Mouse (Mus musculus) MEL (cell line): ENCODE measurements around the gene Ano10. TPM values are rescaled to one million over a fixed set of nuclear protein-coding genes. Genes with fewer than 3 reads are reported as not detected.

ENCODE experiments used
- DNase-seq: peaks from one replicate; pipeline ENCODE4 v3.0.0; 2011; ENCODE audit warnings: low read depth, low spot score
- H3K27ac ChIP-seq: 2 replicates; pipeline ENCODE4 v1.5.1; 2012; ENCODE audit warnings: low read depth, mild to moderate bottlenecking, control low read depth, low read length, moderate library complexity; ENCODE audit not compliant: control insufficient read depth
- H3K27me3 ChIP-seq, 2 experiments: fragments of 150-350 bp in 1 of 2; sonication (generic) in 1 of 2; 2 replicates each; pipeline ENCODE4 v1.6.1; 2012; ENCODE audit warnings: low read length in 2 of 2, mild to moderate bottlenecking in 2 of 2, improper control_type of control experiment in 1 of 2, moderate library complexity in 1 of 2; ENCODE audit not compliant: insufficient read depth in 2 of 2, control insufficient read depth in 1 of 2
- H3K36me3 ChIP-seq, 2 experiments: 2 replicates each; pipeline ENCODE4 v1.6.1; 2012 to 2014; ENCODE audit warnings: low read length in 2 of 2, improper control_type of control experiment in 1 of 2, inconsistent platforms in 1 of 2, mild to moderate bottlenecking in 1 of 2; ENCODE audit not compliant: insufficient read depth in 2 of 2, control insufficient read depth in 1 of 2
- H3K4me1 ChIP-seq, 2 experiments: fragments of 150-350 bp in 1 of 2; sonication (generic) in 1 of 2; 2 replicates each; pipeline ENCODE4 v1.6.1; 2012; ENCODE audit warnings: low read length in 2 of 2, improper control_type of control experiment in 1 of 2, mild to moderate bottlenecking in 1 of 2; ENCODE audit not compliant: insufficient read depth in 2 of 2, control insufficient read depth in 1 of 2
- H3K4me3 ChIP-seq, 2 experiments: fragments of 150-350 bp in 1 of 2; sonication (generic) in 1 of 2; 2 replicates each; pipeline ENCODE4 v1.5.1; 2012; ENCODE audit warnings: low read depth in 2 of 2, low read length in 2 of 2, mild to moderate bottlenecking in 2 of 2, moderate library complexity in 2 of 2, control low read depth in 1 of 2, improper control_type of control experiment in 1 of 2; ENCODE audit not compliant: control insufficient read depth in 1 of 2, insufficient read depth in 1 of 2
- H3K79me2 ChIP-seq: 2 replicates; pipeline ENCODE4 v1.6.1; 2012; ENCODE audit warnings: mild to moderate bottlenecking, low read length, moderate library complexity; ENCODE audit not compliant: control insufficient read depth, poor library complexity, insufficient read depth
- H3K9ac ChIP-seq: 2 replicates; pipeline ENCODE4 v1.6.1; 2012; ENCODE audit warnings: low read depth, mild to moderate bottlenecking, control low read depth, low read length, moderate library complexity; ENCODE audit not compliant: control insufficient read depth, poor library complexity, severe bottlenecking
- H3K9me3 ChIP-seq: fragments of 150-350 bp; sonication (generic); replicated peaks from 2 replicates; pipeline ENCODE4 v1.6.1; 2012; ENCODE audit warnings: mild to moderate bottlenecking, low read length, improper control_type of control experiment, moderate library complexity; ENCODE audit not compliant: insufficient read depth
- BHLHE40 ChIP-seq: IDR thresholded peaks from 2 replicates; pipeline ENCODE4 v1.6.1; 2012; ENCODE audit warnings: low read depth, mild to moderate bottlenecking, inconsistent platforms, low read length, improper control_type of control experiment, borderline replicate concordance
- CHD1 ChIP-seq: IDR thresholded peaks from 2 replicates; pipeline ENCODE4 v1.6.1; 2012; ENCODE audit warnings: low read depth, mild to moderate bottlenecking, inconsistent platforms, low read length, improper control_type of control experiment
- CHD2 ChIP-seq: IDR thresholded peaks from 2 replicates; pipeline ENCODE4 v1.6.1; 2011; ENCODE audit warnings: low read length, improper control_type of control experiment
- CTCF ChIP-seq, 3 experiments: IDR thresholded peaks in 2 of 3; conservative IDR thresholded peaks in 1 of 3; 2 replicates each; pipeline ENCODE4 v1.5.1; 2011 to 2012; ENCODE audit warnings: low read length in 3 of 3, low read depth in 2 of 3, mild to moderate bottlenecking in 2 of 3, improper control_type of control experiment in 1 of 3, inconsistent platforms in 1 of 3, mixed read lengths in 1 of 3, moderate library complexity in 1 of 3; ENCODE audit not compliant: control insufficient read depth in 1 of 3, insufficient read depth in 1 of 3, poor library complexity in 1 of 3, severe bottlenecking in 1 of 3
- E2F4 ChIP-seq: IDR thresholded peaks from 2 replicates; pipeline ENCODE4 v1.6.1; 2011; ENCODE audit warnings: low read depth, low read length, improper control_type of control experiment, borderline replicate concordance
- EP300 ChIP-seq, 2 experiments: IDR thresholded peaks; 2 replicates each; pipeline ENCODE4 v1.6.1; 2011; ENCODE audit warnings: improper control_type of control experiment in 2 of 2, low read length in 2 of 2, low read depth in 1 of 2, mild to moderate bottlenecking in 1 of 2
- ETS1 ChIP-seq: IDR thresholded peaks from 2 replicates; pipeline ENCODE4 v1.6.1; 2012; ENCODE audit warnings: low read depth, mild to moderate bottlenecking, inconsistent platforms, low read length, improper control_type of control experiment, moderate library complexity
- GABPA ChIP-seq: IDR thresholded peaks from 2 replicates; pipeline ENCODE4 v1.6.1; 2012; ENCODE audit warnings: low read depth, mild to moderate bottlenecking, inconsistent platforms, low read length, improper control_type of control experiment, moderate library complexity
- HCFC1 ChIP-seq: IDR thresholded peaks from 2 replicates; pipeline ENCODE4 v1.6.1; 2012; ENCODE audit warnings: low read depth, mild to moderate bottlenecking, inconsistent platforms, low read length, improper control_type of control experiment, moderate library complexity
- JUND ChIP-seq: IDR thresholded peaks from 2 replicates; pipeline ENCODE4 v1.6.1; 2011; ENCODE audit warnings: low read depth, mild to moderate bottlenecking, improper control_type of control experiment, low read length
- KAT2A ChIP-seq: conservative IDR thresholded peaks from 2 replicates; pipeline ENCODE4 v1.6.1; 2012; ENCODE audit warnings: low read depth, low read length, improper control_type of control experiment, inconsistent platforms
- MAFK ChIP-seq: IDR thresholded peaks from 2 replicates; pipeline ENCODE4 v1.6.1; 2011; ENCODE audit warnings: low read depth, mild to moderate bottlenecking, low read length, improper control_type of control experiment, borderline replicate concordance
- MAX ChIP-seq: IDR thresholded peaks from 2 replicates; pipeline ENCODE4 v1.6.1; 2011; ENCODE audit warnings: low read length, improper control_type of control experiment
- MAZ ChIP-seq: IDR thresholded peaks from 2 replicates; pipeline ENCODE4 v1.6.1; 2012; ENCODE audit warnings: low read depth, mild to moderate bottlenecking, inconsistent platforms, low read length, improper control_type of control experiment
- MEF2A ChIP-seq: IDR thresholded peaks from 2 replicates; pipeline ENCODE4 v1.6.1; 2014; ENCODE audit warnings: low read depth, mild to moderate bottlenecking, inconsistent platforms, low read length, improper control_type of control experiment; ENCODE audit not compliant: poor library complexity, insufficient replicate concordance, severe bottlenecking; ENCODE audit errors: extremely low read depth
- MXI1 ChIP-seq: IDR thresholded peaks from 2 replicates; pipeline ENCODE4 v1.6.1; 2011; ENCODE audit warnings: mild to moderate bottlenecking, low read depth, low read length, improper control_type of control experiment
- NELFE ChIP-seq: IDR thresholded peaks from 2 replicates; pipeline ENCODE4 v1.6.1; 2011; ENCODE audit warnings: low read depth, low read length, improper control_type of control experiment
- POLR2AphosphoS5 ChIP-seq: IDR thresholded peaks from 2 replicates; pipeline ENCODE4 v1.6.1; 2012; ENCODE audit warnings: low read depth, borderline replicate concordance, mild to moderate bottlenecking, inconsistent platforms, low read length, moderate library complexity, mixed read lengths
- RAD21 ChIP-seq: IDR thresholded peaks from 2 replicates; pipeline ENCODE4 v1.6.1; 2011; ENCODE audit warnings: mild to moderate bottlenecking, low read depth, low read length, improper control_type of control experiment
- SIN3A ChIP-seq: IDR thresholded peaks from 2 replicates; pipeline ENCODE4 v1.6.1; 2012; ENCODE audit warnings: low read length, improper control_type of control experiment, inconsistent platforms
- SMC3 ChIP-seq: IDR thresholded peaks from 2 replicates; pipeline ENCODE4 v1.6.1; 2011; ENCODE audit warnings: low read depth, low read length, improper control_type of control experiment
- TAL1 ChIP-seq: IDR thresholded peaks from 2 replicates; pipeline ENCODE4 v1.6.1; 2012; ENCODE audit warnings: mild to moderate bottlenecking, inconsistent platforms, low read length, moderate library complexity, mixed read lengths
- TBP ChIP-seq: IDR thresholded peaks from 2 replicates; pipeline ENCODE4 v1.8.0; 2011; ENCODE audit warnings: low read depth, low read length, improper control_type of control experiment
- TCF12 ChIP-seq: IDR thresholded peaks from 2 replicates; pipeline ENCODE4 v1.6.1; 2014; ENCODE audit warnings: low read depth, mild to moderate bottlenecking, inconsistent platforms, low read length, improper control_type of control experiment, moderate library complexity
- UBTF ChIP-seq: IDR thresholded peaks from 2 replicates; pipeline ENCODE4 v1.6.1; 2012; ENCODE audit warnings: low read depth, mild to moderate bottlenecking, inconsistent platforms, low read length, improper control_type of control experiment, moderate library complexity, borderline replicate concordance; ENCODE audit not compliant: insufficient read depth
- USF2 ChIP-seq, 2 experiments: IDR thresholded peaks; 2 replicates each; pipeline ENCODE4 v1.6.1; 2011 to 2012; ENCODE audit warnings: improper control_type of control experiment in 2 of 2, low read length in 2 of 2, borderline replicate concordance in 1 of 2, inconsistent platforms in 1 of 2, low read depth in 1 of 2, mild to moderate bottlenecking in 1 of 2; ENCODE audit not compliant: insufficient read depth in 1 of 2
- ZKSCAN1 ChIP-seq: IDR thresholded peaks from 2 replicates; pipeline ENCODE4 v1.6.1; 2012; ENCODE audit warnings: low read depth, mild to moderate bottlenecking, inconsistent platforms, low read length, improper control_type of control experiment, moderate library complexity
- ZMIZ1 ChIP-seq: IDR thresholded peaks from 2 replicates; pipeline ENCODE4 v1.6.1; 2012; ENCODE audit warnings: low read depth, mild to moderate bottlenecking, inconsistent platforms, low read length, improper control_type of control experiment, moderate library complexity
- ZNF384 ChIP-seq: IDR thresholded peaks from 2 replicates; pipeline ENCODE4 v1.6.1; 2012; ENCODE audit warnings: low read depth, mild to moderate bottlenecking, inconsistent platforms, low read length, improper control_type of control experiment
- polyA plus RNA-seq, 2 experiments: library from polyadenylated mRNA; stranded (reverse) in 1 of 2; unstranded in 1 of 2; fragments of >175 nt in 1 of 2; fragments of >200 nt in 1 of 2; gene quantifications; 2 replicates each; pipeline versions ENCODE4 v1.2.1 to v1.2.4; 2012; ENCODE audit warnings: low replicate concordance in 2 of 2, low read depth in 1 of 2; ENCODE audit not compliant: insufficient read length in 2 of 2, insufficient read depth in 1 of 2, missing spikeins in 1 of 2
- total RNA-seq: library from RNA; depleted of rRNA; stranded (reverse); fragments of 300-350 nt; gene quantifications from 2 replicates; pipeline ENCODE4 v1.2.3, GENCODE M21; 2012

Ano10 gene
- total and polyA plus RNA-seq, 3 experiments = 0.54 to 3.1 TPM; not detected in 1

- no peaks in the 10 kb centered on the region for H3K36me3 ChIP-seq
- H3K79me2 ChIP-seq = no peaks in the 10 kb centered on the region
Observed at GRCm38 (mm10) chr9:122287526-122287925, 6.7 kb downstream of the Ano10 start.

GRCm38 (mm10) chr9:122285833-122286310, 8.4 kb downstream of the Ano10 start:
- DNase-seq = no peak
- no peak overlapping the region for H3K9ac ChIP-seq
- H3K27ac ChIP-seq = no peak overlapping the region
- no peak overlapping the region for H3K4me3 ChIP-seq
- H3K9me3 ChIP-seq = no peaks in the 10 kb centered on the region
- H3K4me1 ChIP-seq = no peaks in the 10 kb centered on the region
- no peaks in the 10 kb centered on the region for H3K36me3 ChIP-seq
- TF ChIP-seq NELFE = no peak
- no peak for TF ChIP-seq HCFC1
- TF ChIP-seq MXI1 = no peak
- TF ChIP-seq E2F4 = no peak
- TF ChIP-seq POLR2AphosphoS5 = no peak
- no peak for TF ChIP-seq CTCF (IDR thresholded peaks at IDR 0.05 in 2 of 3, conservative IDR thresholded peaks at IDR 0.05 in 1 of 3; ENCODE audit: control insufficient read depth in 1 of 3, insufficient read depth in 1 of 3, low read depth in 2 of 3, low read length in 3 of 3, poor library complexity in 1 of 3, severe bottlenecking in 1 of 3)
- no peak for TF ChIP-seq SMC3
- no peak for TF ChIP-seq BHLHE40
- TF ChIP-seq TBP = no peak
- no peak for TF ChIP-seq RAD21
- no peak for TF ChIP-seq CHD1
- no peak for TF ChIP-seq UBTF
- TF ChIP-seq ZKSCAN1 = no peak
- TF ChIP-seq TCF12 = no peak
- no peak for TF ChIP-seq GABPA
- H3K27me3 ChIP-seq = no peaks in the 10 kb centered on the region; a peak in 2 of 4 replicates
- no peaks in the 10 kb centered on the region for H3K79me2 ChIP-seq

More at GRCm38 (mm10) chr9:122287526-122287925, 6.7 kb downstream of the Ano10 start:
- Histone ChIP-seq H3K9ac (no peak overlapping the region), H3K4me3 (no peak overlapping the region), H3K27ac (no peak overlapping the region), H3K27me3 (no peaks in the 10 kb centered on the region; a peak in 2 of 4 replicates), H3K4me1 (no peaks in the 10 kb centered on the region)
- DNase-seq = no peak
- TF ChIP-seq ZNF384 = no peak
- no peak for TF ChIP-seq CHD1
- no peak for TF ChIP-seq MAZ
- TF ChIP-seq JUND = no peak
- TF ChIP-seq ETS1 = no peak
- TF ChIP-seq TAL1 = no peak
- TF ChIP-seq BHLHE40 = no peak
- no peak for TF ChIP-seq ZMIZ1
- no peak for TF ChIP-seq EP300 (IDR thresholded peaks at IDR 0.05; ENCODE audit: low read depth in 1 of 2, low read length in 2 of 2)
- TF ChIP-seq SIN3A = no peak
- TF ChIP-seq MAX = no peak
- no peak for TF ChIP-seq MAFK
- TF ChIP-seq KAT2A = no peak
- TF ChIP-seq MXI1 = no peak
- no peak for TF ChIP-seq UBTF
- TF ChIP-seq USF2 (IDR thresholded peaks at IDR 0.05; ENCODE audit: borderline replicate concordance in 1 of 2, insufficient read depth in 1 of 2, low read depth in 1 of 2, low read length in 2 of 2) = no peak
- TF ChIP-seq MEF2A = no peak
- TF ChIP-seq CHD2 = no peak
- TF ChIP-seq ZKSCAN1 = no peak
- no peak for TF ChIP-seq CTCF (IDR thresholded peaks at IDR 0.05 in 2 of 3, conservative IDR thresholded peaks at IDR 0.05 in 1 of 3; ENCODE audit: control insufficient read depth in 1 of 3, insufficient read depth in 1 of 3, low read depth in 2 of 3, low read length in 3 of 3, poor library complexity in 1 of 3, severe bottlenecking in 1 of 3)
- TF ChIP-seq, all 39 proteins: peak for 0
- no peaks in the 10 kb centered on the region for H3K9me3 ChIP-seq
